Mouse (Mus musculus) layer of hippocampus, adult 8-10 months (tissue): Measurements from ENCODE around the gene Mib2. TPM values are rescaled to one million over a fixed set of nuclear protein-coding genes. Genes with fewer than 3 reads are reported as not detected.
"Not testable (repeated sequence)": the region's sequence is repeated elsewhere in the genome, so short reads cannot be mapped to it uniquely, and the experiment has no call there.

Source experiments
- DNase-seq, 2 experiments: peaks; one replicate each; pipeline ENCODE4 v3.0.0; 2022; ENCODE audit warnings: low spot score in 2 of 2
- total RNA-seq, 4 experiments: library from RNA; stranded (reverse); gene quantifications; 2 replicates each; pipeline ENCODE4 v1.2.4; 2022

Gene Mib2
- total RNA-seq, 4 experiments from 2014 or later: 101 to 122 (median 113) TPM

- DNase-seq: no peak
These were observed 3.1 kb upstream of the Mib2 start for GRCm38 (mm10) chr4:155672082-155672481.

GRCm38 (mm10) chr4:155670236-155670635 is 1.2 kb upstream of the Mib2 start:
- DNase-seq: not testable (repeated sequence)

GRCm38 (mm10) chr4:155669598-155670075 is 639 bp upstream of the Mib2 start:
- DNase-seq: no peak

GRCm38 (mm10) chr4:155666903-155667302 is 2.1 kb downstream of the Mib2 start:
- DNase-seq: no peak

- no peak for DNase-seq
These were observed 8.4 kb downstream of the Mib2 start for GRCm38 (mm10) chr4:155660641-155661040.

- no peak for DNase-seq
These were observed 10.0 kb downstream of the Mib2 start for GRCm38 (mm10) chr4:155658961-155659360.

- DNase-seq: no peak
These were observed 12.7 kb downstream of the Mib2 start for GRCm38 (mm10) chr4:155656214-155656751.

GRCm38 (mm10) chr4:155654456-155655298 is 14.3 kb downstream of the Mib2 start:
- DNase-seq: no peak

GRCm38 (mm10) chr4:155654183-155654455 is 14.9 kb downstream of the Mib2 start:
- DNase-seq: no peak

GRCm38 (mm10) chr4:155653451-155654182 is 15.4 kb downstream of the Mib2 start:
- DNase-seq: no peak

- DNase-seq: no peak
These were observed 15.9 kb downstream of the Mib2 start, which contains the start of gene Mmp23 for GRCm38 (mm10) chr4:155653086-155653450. Mmp23 (minus strand) TSS chr4:155653384.

- DNase-seq: no peak
These were observed 16.5 kb downstream of the Mib2 start for GRCm38 (mm10) chr4:155652283-155653085.

GRCm38 (mm10) chr4:155651553-155652269 is 17.3 kb downstream of the Mib2 start:
- no peak for DNase-seq

- DNase-seq: no peak
These were observed 19.6 kb downstream of the Mib2 start for GRCm38 (mm10) chr4:155649355-155649754.

- DNase-seq: no peak
These were observed 23.3 kb downstream of the Mib2 start for GRCm38 (mm10) chr4:155645721-155646120.

- DNase-seq: not testable (repeated sequence)
These were observed 23.7 kb downstream of the Mib2 start, which contains the start of gene Gm10563 for GRCm38 (mm10) chr4:155645308-155645707. Gm10563 (minus strand) TSS chr4:155645408.

GRCm38 (mm10) chr4:155643531-155643930 is 25.5 kb downstream of the Mib2 start:
- DNase-seq: no peak

GRCm38 (mm10) chr4:155635766-155636499 is 33.1 kb downstream of the Mib2 start:
- no peak for DNase-seq

GRCm38 (mm10) chr4:155630267-155630666 is 38.7 kb downstream of the Mib2 start:
- no peak for DNase-seq
